Mouse (Mus musculus): ENCODE results near the gene Slc28a3. TPM values are rescaled to one million over a fixed set of nuclear protein-coding genes. Genes with fewer than 3 reads are reported as not detected.

Slc28a3 gene
- polyA plus RNA-seq, 1 experiment = not detected

GRCm38 (mm10) chr13:58542167-58542566, 68.5 kb downstream of the Slc28a3 start:
- Histone ChIP-seq H3K4me3 (ENCODE audit: insufficient read depth, low read depth, low read length) (no peak overlapping the region), H3K4me1 (ENCODE audit: control insufficient read depth, insufficient read depth, insufficient read length, low read length) (no peaks in the 10 kb centered on the region)

GRCm38 (mm10) chr13:58541620-58542019, 69.1 kb downstream of the Slc28a3 start:
- Histone ChIP-seq H3K27ac (replicated peaks; ENCODE audit: low read depth, low read length) (no peak overlapping the region), H3K4me1 (ENCODE audit: control insufficient read depth, insufficient read depth, insufficient read length, low read length) (no peaks in the 10 kb centered on the region), H3K4me3 (ENCODE audit: insufficient read depth, low read depth, low read length) (no peak overlapping the region)

More at GRCm38 (mm10) chr13:58542167-58542566, 68.5 kb downstream of the Slc28a3 start:
- H3K27ac ChIP-seq (replicated peaks; ENCODE audit: low read depth, low read length) = no peak overlapping the region

GRCm38 (mm10) chr13:58538966-58539365, 71.7 kb downstream of the Slc28a3 start:
- Histone ChIP-seq H3K27ac (replicated peaks; ENCODE audit: low read depth, low read length) (no peak overlapping the region), H3K4me3 (ENCODE audit: insufficient read depth, low read depth, low read length) (no peak overlapping the region), H3K4me1 (ENCODE audit: control insufficient read depth, insufficient read depth, insufficient read length, low read length) (no peaks in the 10 kb centered on the region)

- no peak overlapping the region for H3K4me3 ChIP-seq (ENCODE audit: insufficient read depth, low read depth, low read length)
- no peaks in the 10 kb centered on the region for H3K4me1 ChIP-seq (ENCODE audit: control insufficient read depth, insufficient read depth, insufficient read length, low read length)
- no peak overlapping the region for H3K27ac ChIP-seq (replicated peaks; ENCODE audit: low read depth, low read length)
These were observed 72.3 kb downstream of the Slc28a3 start for GRCm38 (mm10) chr13:58538366-58538765.

GRCm38 (mm10) chr13:58537916-58538233, 72.8 kb downstream of the Slc28a3 start:
- H3K27ac ChIP-seq (replicated peaks; ENCODE audit: low read depth, low read length) = no peak overlapping the region
- H3K4me3 ChIP-seq (ENCODE audit: insufficient read depth, low read depth, low read length) = no peak overlapping the region
- no peaks in the 10 kb centered on the region for H3K4me1 ChIP-seq (ENCODE audit: control insufficient read depth, insufficient read depth, insufficient read length, low read length)

- no peak overlapping the region for H3K27ac ChIP-seq (replicated peaks; ENCODE audit: low read depth, low read length)
- H3K4me3 ChIP-seq (ENCODE audit: insufficient read depth, low read depth, low read length) = no peak overlapping the region
- no peaks in the 10 kb centered on the region for H3K4me1 ChIP-seq (ENCODE audit: control insufficient read depth, insufficient read depth, insufficient read length, low read length)
These were observed 73.3 kb downstream of the Slc28a3 start for GRCm38 (mm10) chr13:58537232-58537915.

GRCm38 (mm10) chr13:58536466-58537231, 74.0 kb downstream of the Slc28a3 start:
- Histone ChIP-seq H3K4me3 (ENCODE audit: insufficient read depth, low read depth, low read length) (no peak overlapping the region), H3K27ac (replicated peaks; ENCODE audit: low read depth, low read length) (no peak overlapping the region), H3K4me1 (ENCODE audit: control insufficient read depth, insufficient read depth, insufficient read length, low read length) (no peaks in the 10 kb centered on the region)

- Histone ChIP-seq H3K4me1 (ENCODE audit: control insufficient read depth, insufficient read depth, insufficient read length, low read length) (no peaks in the 10 kb centered on the region), H3K27ac (replicated peaks; ENCODE audit: low read depth, low read length) (no peak overlapping the region), H3K4me3 (ENCODE audit: insufficient read depth, low read depth, low read length) (no peak overlapping the region)
These were observed 75.4 kb downstream of the Slc28a3 start for GRCm38 (mm10) chr13:58535321-58535720.

- no peak overlapping the region for H3K27ac ChIP-seq (replicated peaks; ENCODE audit: low read depth, low read length)
- no peak overlapping the region for H3K4me3 ChIP-seq (ENCODE audit: insufficient read depth, low read depth, low read length)
- H3K4me1 ChIP-seq (ENCODE audit: control insufficient read depth, insufficient read depth, insufficient read length, low read length) = no peaks in the 10 kb centered on the region
These were observed 75.8 kb downstream of the Slc28a3 start for GRCm38 (mm10) chr13:58534861-58535260.

- no peaks in the 10 kb centered on the region for H3K4me1 ChIP-seq (ENCODE audit: control insufficient read depth, insufficient read depth, insufficient read length, low read length)
- H3K27ac ChIP-seq (replicated peaks; ENCODE audit: low read depth, low read length) = no peak overlapping the region
- H3K4me3 ChIP-seq (ENCODE audit: insufficient read depth, low read depth, low read length) = no peak overlapping the region
These were observed 76.3 kb downstream of the Slc28a3 start for GRCm38 (mm10) chr13:58534216-58534841.

GRCm38 (mm10) chr13:58524581-58524980, 86.1 kb downstream of the Slc28a3 start:
- H3K27ac ChIP-seq (replicated peaks; ENCODE audit: low read depth, low read length) = no peak overlapping the region
- no peak overlapping the region for H3K4me3 ChIP-seq (ENCODE audit: insufficient read depth, low read depth, low read length)
- H3K4me1 ChIP-seq (ENCODE audit: control insufficient read depth, insufficient read depth, insufficient read length, low read length) = no peaks in the 10 kb centered on the region

GRCm38 (mm10) chr13:58523761-58524117, 86.9 kb downstream of the Slc28a3 start:
- Histone ChIP-seq H3K27ac (replicated peaks; ENCODE audit: low read depth, low read length) (no peak overlapping the region), H3K4me1 (ENCODE audit: control insufficient read depth, insufficient read depth, insufficient read length, low read length) (no peaks in the 10 kb centered on the region), H3K4me3 (ENCODE audit: insufficient read depth, low read depth, low read length) (no peak overlapping the region)

GRCm38 (mm10) chr13:58523011-58523760, 87.5 kb downstream of the Slc28a3 start:
- H3K27ac ChIP-seq (replicated peaks; ENCODE audit: low read depth, low read length) = no peak overlapping the region
- H3K4me3 ChIP-seq (ENCODE audit: insufficient read depth, low read depth, low read length) = no peak overlapping the region
- no peaks in the 10 kb centered on the region for H3K4me1 ChIP-seq (ENCODE audit: control insufficient read depth, insufficient read depth, insufficient read length, low read length)

GRCm38 (mm10) chr13:58521331-58522030, 89.2 kb downstream of the Slc28a3 start:
- no peak overlapping the region for H3K27ac ChIP-seq (replicated peaks; ENCODE audit: low read depth, low read length)
- no peaks in the 10 kb centered on the region for H3K4me1 ChIP-seq (ENCODE audit: control insufficient read depth, insufficient read depth, insufficient read length, low read length)
- H3K4me3 ChIP-seq (ENCODE audit: insufficient read depth, low read depth, low read length) = no peak overlapping the region

Data from brown adipose tissue, adult 24 weeks (tissue).